Mouse (Mus musculus): ENCODE results near the gene 2410004P03Rik.
"Not testable (repeated sequence)": the region's sequence is repeated elsewhere in the genome, so short reads cannot be mapped to it uniquely, and the experiment has no call there.

Gene 2410004P03Rik

DNA sequence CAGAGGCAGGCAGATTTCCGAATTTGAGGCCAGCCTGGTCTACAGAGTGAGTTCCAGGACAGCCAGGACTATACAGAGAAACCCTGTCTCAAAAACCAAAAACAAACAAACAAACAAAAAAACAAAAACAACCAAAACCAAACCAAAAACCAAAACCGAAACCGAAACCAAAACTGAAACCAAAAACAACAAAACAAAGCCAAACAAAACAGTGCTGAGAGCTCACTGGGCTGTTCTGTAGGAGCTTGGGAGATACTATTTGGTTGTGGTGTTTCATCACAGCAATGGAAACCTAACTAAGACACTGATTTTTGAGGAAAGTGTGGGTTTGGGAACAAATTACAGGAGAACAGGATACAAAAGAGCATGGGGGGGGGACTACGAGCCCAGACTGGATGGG lies 10.6 kb upstream of the 2410004P03Rik start:
- DNase-seq (ENCODE audit: low spot score in 2 of 2): no peak

DNA sequence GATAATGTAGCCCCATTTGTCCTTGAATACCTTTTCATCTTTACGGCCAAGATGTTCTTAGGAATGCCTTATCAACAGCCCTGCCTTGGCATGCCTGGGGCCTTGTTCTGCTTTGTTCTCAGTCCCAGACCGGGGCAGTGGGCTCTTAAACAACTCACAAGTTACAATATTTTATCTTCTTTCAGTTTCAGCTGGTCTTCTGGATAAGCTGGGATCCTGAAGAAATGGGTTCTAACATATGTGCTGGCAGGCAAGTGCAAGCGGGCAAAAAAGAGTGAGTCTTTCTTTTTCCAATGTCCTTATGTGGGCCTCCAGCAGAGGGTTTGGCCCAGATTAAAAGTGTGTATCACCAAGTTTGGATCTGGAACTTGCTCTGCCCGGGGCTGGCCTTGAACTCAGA lies 9.6 kb upstream of the 2410004P03Rik start:
- DNase-seq (ENCODE audit: low spot score in 2 of 2): not testable (repeated sequence)

DNA sequence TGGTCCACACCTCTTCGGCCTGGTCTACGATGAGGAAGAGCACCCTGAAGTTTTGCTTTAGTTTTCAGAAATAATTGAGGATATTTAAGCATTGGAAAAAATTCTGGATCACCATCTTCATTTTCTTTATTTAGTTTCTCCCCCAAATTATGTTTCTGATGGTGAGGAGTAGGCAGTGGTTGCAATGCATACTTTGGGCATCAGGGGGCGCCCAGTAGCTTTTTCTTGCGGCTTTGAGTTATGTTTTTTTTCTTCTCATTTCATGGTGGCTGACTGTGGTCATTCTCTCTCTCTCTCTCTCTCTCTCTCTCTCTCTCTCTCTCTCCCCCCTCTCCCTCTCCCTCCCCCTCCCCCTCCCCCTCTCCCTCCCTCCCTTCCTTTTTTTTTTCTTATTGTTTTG lies 6.9 kb upstream of the 2410004P03Rik start:
- DNase-seq (ENCODE audit: low spot score in 2 of 2): peak; percentile 42 to 85

DNA sequence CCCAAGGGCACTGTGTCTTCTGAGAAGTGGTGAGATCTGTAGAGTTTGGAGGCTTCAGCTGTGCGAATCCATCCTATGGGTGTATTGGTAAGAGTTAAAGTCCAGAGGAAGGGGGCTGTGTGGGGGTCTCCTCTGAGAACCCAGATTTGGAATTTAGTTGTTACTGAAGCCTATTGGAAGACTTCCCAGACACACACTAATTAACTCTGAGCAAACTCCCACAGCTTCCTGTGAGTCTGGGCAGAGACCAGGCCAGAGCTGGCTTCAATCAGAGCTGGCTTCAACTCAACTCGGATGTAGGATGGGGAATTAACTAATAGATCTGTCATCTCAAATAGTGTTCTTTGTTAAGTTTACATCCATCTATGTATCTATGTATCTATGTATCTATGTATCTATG lies 4.2 kb upstream of the 2410004P03Rik start:
- no peak for DNase-seq (ENCODE audit: low spot score in 2 of 2)

- no peak for DNase-seq (ENCODE audit: low spot score in 2 of 2)
Observed at GRCm38 (mm10) chr12:17012067-17012899, 756 bp upstream of the 2410004P03Rik start.

- no peak for DNase-seq (ENCODE audit: low spot score in 2 of 2)
Observed at GRCm38 (mm10) chr12:17009466-17009865, 2.1 kb downstream of the 2410004P03Rik start.

DNA sequence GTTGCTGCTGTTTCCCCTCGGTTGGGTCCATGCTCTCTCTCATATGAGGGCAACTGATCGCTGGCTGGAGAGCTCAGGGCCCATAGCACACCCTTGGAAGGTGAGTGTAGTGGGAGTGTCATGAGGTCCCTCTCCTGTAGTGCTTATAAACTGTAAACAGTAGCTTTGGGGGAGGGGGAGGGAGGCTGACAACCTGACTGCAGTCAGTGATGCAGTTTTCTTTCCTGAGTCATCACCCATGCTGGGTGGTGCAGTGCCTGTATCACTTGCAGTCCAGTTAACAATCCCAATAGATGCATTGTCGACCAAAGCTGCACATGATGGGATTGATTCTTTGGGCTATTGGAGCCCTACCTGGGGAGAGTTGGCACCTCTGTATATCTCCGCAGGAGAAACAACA lies 10.3 kb downstream of the 2410004P03Rik start:
- no peak for DNase-seq (ENCODE audit: low spot score in 2 of 2)

GRCm38 (mm10) chr12:17000628-17001027 lies 10.9 kb downstream of the 2410004P03Rik start:
- no peak for DNase-seq (ENCODE audit: low spot score in 2 of 2)

DNA sequence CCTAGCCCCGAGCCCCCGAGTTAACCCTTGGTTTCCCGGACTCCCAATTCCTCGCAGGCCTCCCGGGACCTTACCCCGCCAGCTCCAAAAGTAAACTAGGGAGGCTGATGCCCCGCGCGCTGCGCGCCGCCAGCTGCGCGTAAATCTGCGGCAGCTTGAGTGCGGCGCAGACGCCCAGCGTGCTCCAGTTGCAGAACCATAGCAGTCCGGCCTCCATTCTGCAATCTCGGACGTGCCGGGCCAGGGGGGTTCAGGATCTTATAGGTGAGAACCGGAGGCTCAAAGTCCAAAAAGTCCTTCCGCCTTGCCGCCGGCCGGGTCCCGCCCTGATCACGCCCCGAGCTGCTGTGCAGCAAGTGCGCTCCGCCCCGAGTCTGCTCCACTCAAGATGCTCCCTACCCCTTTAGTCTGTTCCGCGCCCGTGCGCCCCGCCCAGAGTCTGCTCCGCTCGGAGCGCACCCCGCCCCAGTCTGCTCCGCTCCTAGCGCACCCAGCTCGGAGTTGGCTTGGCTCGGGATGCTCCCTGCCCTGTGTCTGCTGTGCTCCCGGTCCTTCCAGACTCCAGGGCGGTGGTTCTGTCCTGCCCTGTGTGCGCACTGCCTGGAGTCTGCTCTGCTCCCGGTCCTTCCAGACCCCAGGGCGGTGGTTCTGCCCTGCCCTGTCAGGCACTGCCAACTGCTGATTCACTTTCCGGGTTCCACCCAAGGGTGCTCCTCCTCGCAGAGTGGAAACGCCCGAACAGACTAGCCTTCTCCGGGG lies 11.6 kb downstream of the 2410004P03Rik start, which contains the start of gene Pqlc3:
Pqlc3 (minus strand) TSS at position 670 of the 759 bp plus-strand sequence.
- DNase-seq (ENCODE audit: low spot score in 2 of 2): peak; percentile 92 to 95

GRCm38 (mm10) chr12:16999146-16999545 lies 12.4 kb downstream of the 2410004P03Rik start:
- DNase-seq (ENCODE audit: low spot score in 2 of 2): no peak

DNA sequence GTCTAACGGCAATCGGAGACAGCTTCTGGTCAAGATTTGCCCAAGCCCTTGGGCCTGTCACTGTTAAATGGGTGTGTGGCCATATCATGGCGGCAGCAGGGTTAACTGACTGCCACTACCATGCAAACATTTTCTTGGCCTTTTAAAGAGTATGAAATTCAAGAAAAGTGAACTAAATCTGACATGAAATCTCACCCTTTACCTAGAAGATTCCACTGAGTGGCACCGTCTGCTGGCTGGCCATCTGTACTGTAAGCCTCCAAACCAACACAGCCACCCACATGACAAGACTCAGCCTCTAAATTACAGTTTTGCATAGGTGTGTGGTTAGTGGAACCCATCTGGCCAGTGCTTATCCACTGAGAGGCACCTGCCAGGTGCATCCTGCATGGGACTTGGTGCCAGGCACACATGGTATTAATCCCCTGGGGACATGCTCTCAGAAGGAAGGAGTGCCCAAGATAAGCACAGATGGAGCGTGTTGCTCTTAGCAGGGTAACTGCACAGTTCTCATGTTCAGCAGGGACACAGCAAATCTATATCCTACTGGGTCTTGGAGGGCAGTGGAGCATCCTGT lies 14.6 kb downstream of the 2410004P03Rik start:
- DNase-seq (ENCODE audit: low spot score in 2 of 2): no peak

DNA sequence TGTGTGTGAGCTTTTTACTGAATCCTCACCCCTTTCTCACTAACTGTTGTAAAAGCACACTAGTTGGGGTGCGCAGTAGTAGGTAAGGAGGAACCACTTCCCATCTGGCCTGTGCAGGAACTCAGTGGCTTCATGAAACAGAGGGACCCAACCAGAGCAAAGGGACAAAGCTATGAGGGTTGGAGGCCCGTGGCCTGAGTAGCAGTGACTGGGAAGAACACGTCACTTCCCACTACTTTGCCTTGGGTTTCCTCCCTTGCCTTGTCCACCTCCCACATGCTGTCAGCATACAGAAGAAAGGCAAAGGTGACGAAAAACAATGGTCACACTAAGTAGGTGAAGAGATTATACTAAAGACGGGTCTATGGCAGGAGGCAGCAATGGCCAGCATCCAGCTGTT lies 15.2 kb downstream of the 2410004P03Rik start:
- DNase-seq (ENCODE audit: low spot score in 2 of 2): no peak

- DNase-seq (ENCODE audit: low spot score in 2 of 2): no peak
Observed at GRCm38 (mm10) chr12:16994291-16994690, 17.2 kb downstream of the 2410004P03Rik start.

DNA sequence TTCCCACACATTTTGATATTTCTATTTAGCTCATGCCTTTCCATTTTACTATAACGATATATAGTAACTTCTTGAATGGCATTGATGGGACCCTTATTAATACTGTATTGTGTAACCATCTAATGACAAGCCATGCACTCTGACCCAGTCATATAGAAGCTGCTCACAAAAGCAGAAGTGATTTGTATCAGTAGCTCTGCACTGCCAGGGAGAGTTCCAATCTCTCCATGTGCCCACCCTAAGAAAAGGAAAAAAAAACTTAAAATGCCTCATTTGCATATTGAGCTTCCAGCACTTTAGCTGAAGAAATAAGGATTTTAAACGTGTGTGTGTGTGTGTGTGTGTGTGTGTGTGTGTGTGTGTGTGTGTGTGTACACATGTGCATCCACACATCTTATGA lies 19.2 kb downstream of the 2410004P03Rik start:
- DNase-seq (ENCODE audit: low spot score in 2 of 2): no peak

- DNase-seq (ENCODE audit: low spot score in 2 of 2): no peak
Observed at GRCm38 (mm10) chr12:16991376-16991775, 20.2 kb downstream of the 2410004P03Rik start.

GRCm38 (mm10) chr12:16985778-16986177 lies 25.7 kb downstream of the 2410004P03Rik start:
- DNase-seq (ENCODE audit: low spot score in 2 of 2): no peak

GRCm38 (mm10) chr12:16977120-16977519 lies 34.4 kb downstream of the 2410004P03Rik start:
- DNase-seq (ENCODE audit: low spot score in 2 of 2): no peak

DNA sequence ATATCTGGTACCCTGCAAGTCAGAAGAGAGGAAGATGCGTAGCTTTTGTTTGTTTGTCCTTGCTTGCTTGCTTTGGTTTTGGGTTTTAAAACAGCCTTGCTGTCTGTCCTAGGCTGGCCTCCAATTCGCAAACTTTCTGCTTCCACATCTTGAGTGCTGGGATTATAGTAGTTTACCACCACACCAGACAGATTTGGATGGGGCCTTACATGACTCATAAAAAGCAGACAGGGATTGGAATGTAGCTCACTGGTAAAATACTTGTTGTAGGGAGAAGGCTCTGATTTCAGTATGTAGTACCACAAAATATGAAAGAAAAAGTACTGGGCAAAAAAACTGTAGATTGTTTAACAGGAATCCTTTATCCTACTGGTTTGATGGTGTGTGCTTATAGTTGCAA lies 44.7 kb downstream of the 2410004P03Rik start:
- no peak for DNase-seq (ENCODE audit: low spot score in 2 of 2)

- no peak for DNase-seq (ENCODE audit: low spot score in 2 of 2)
Observed at GRCm38 (mm10) chr12:16963354-16963753, 48.2 kb downstream of the 2410004P03Rik start.

DNA sequence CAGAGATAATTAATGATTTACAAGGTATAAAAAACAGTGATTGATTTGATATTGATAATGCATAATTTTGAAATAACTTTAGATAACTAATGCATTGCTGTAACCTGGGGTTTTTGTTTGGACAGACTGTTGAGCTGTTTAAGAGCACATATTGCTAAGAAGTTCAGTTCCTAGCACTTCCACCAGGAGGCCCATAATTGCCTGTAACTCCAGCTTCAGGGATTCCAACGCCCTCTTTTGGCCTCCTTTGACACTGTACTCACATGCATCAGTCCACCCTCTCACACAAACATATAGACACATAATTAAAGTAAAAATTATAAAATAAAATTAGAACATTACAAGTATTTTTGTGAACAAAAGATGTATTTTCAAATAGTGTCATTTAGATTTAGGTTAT lies 52.7 kb downstream of the 2410004P03Rik start:
- no peak for DNase-seq (ENCODE audit: low spot score in 2 of 2)
